Mouse (Mus musculus): Measurements from ENCODE around the gene Aftph. TPM values are rescaled to one million over a fixed set of nuclear protein-coding genes. Genes with fewer than 3 reads are reported as not detected.

Gene Aftph
- polyA plus RNA-seq (2014; fragmentation: Nextera tagmentation; extraction: Ambion mirVana) = 42.5 and 48.8 TPM in 2 replicates

- Histone ChIP-seq H3K9me3 (ENCODE audit: control insufficient read depth, low read length) (no peaks in the 10 kb centered on the region), H3K9ac (replicated peaks; ENCODE audit: low read depth, low read length) (peak within 1 kb of the TSS; percentile 93), H3K4me1 (ENCODE audit: control insufficient read depth, insufficient read depth, low read length) (0 out of 2 replicates have a peak, but pooled peaks cover 3% of the 10 kb centered on the region), H3K27me3 (ENCODE audit: control insufficient read depth, insufficient read depth, low read length) (peaks cover 4% of the 10 kb centered on the region; the same call in 1 of the 2 replicates), H3K27ac (ENCODE audit: low read depth, low read length) (peak within 1 kb of the TSS; percentile 96), H3K4me3 (ENCODE audit: low read depth, low read length) (peak within 1 kb of the TSS; percentile 97), H3K4me2 (ENCODE audit: low read depth, low read length) (peak within 1 kb of the TSS; percentile 79), H3K36me3 (ENCODE audit: control insufficient read depth, insufficient read depth, low read length) (no peaks in the 10 kb centered on the region)
- peak; percentile 98 for ATAC-seq (ENCODE audit: low read depth)
- under 1% methylated on average over 68 of the region's 81 CpGs for WGBS
These were observed at the start of gene Aftph for GRCm38 (mm10) chr11:20741201-20742100. Gene Aftph (minus strand): TSS chr11:20741589.

- 38% methylated on average over 1 of the region's 1 CpGs for WGBS
- Histone ChIP-seq H3K9ac (replicated peaks; ENCODE audit: low read depth, low read length) (no peak overlapping the region), H3K36me3 (ENCODE audit: control insufficient read depth, insufficient read depth, low read length) (no peaks in the 10 kb centered on the region), H3K9me3 (ENCODE audit: control insufficient read depth, low read length) (no peaks in the 10 kb centered on the region), H3K27me3 (ENCODE audit: control insufficient read depth, insufficient read depth, low read length) (no peaks in the 10 kb centered on the region), H3K4me1 (ENCODE audit: control insufficient read depth, insufficient read depth, low read length) (no peaks in the 10 kb centered on the region), H3K27ac (ENCODE audit: low read depth, low read length) (no peak overlapping the region), H3K4me3 (ENCODE audit: low read depth, low read length) (no peak overlapping the region), H3K4me2 (ENCODE audit: low read depth, low read length) (no peak overlapping the region)
- no peak for ATAC-seq (ENCODE audit: low read depth)
These were observed 47.6 kb upstream of the Aftph start for GRCm38 (mm10) chr11:20789015-20789414.

GRCm38 (mm10) chr11:20788070-20788469 is 46.7 kb upstream of the Aftph start:
- 86% methylated on average over 3 of the region's 3 CpGs for WGBS
- Histone ChIP-seq H3K36me3 (ENCODE audit: control insufficient read depth, insufficient read depth, low read length) (no peaks in the 10 kb centered on the region), H3K9me3 (ENCODE audit: control insufficient read depth, low read length) (no peaks in the 10 kb centered on the region), H3K27me3 (ENCODE audit: control insufficient read depth, insufficient read depth, low read length) (no peaks in the 10 kb centered on the region), H3K4me1 (ENCODE audit: control insufficient read depth, insufficient read depth, low read length) (no peaks in the 10 kb centered on the region), H3K27ac (ENCODE audit: low read depth, low read length) (no peak overlapping the region), H3K4me3 (ENCODE audit: low read depth, low read length) (no peak overlapping the region), H3K4me2 (ENCODE audit: low read depth, low read length) (no peak overlapping the region), H3K9ac (replicated peaks; ENCODE audit: low read depth, low read length) (no peak overlapping the region)
- ATAC-seq (ENCODE audit: low read depth) = no peak

- 78% methylated on average over 2 of the region's 2 CpGs for WGBS
- ATAC-seq (ENCODE audit: low read depth) = no peak
These were observed 44.8 kb upstream of the Aftph start for GRCm38 (mm10) chr11:20786191-20786590.

GRCm38 (mm10) chr11:20785186-20785585 is 43.8 kb upstream of the Aftph start:
- WGBS = 85% methylated on average over 1 of the region's 1 CpGs
- Histone ChIP-seq H3K27me3 (ENCODE audit: control insufficient read depth, insufficient read depth, low read length) (no peaks in the 10 kb centered on the region), H3K9ac (replicated peaks; ENCODE audit: low read depth, low read length) (no peak overlapping the region), H3K36me3 (ENCODE audit: control insufficient read depth, insufficient read depth, low read length) (no peaks in the 10 kb centered on the region), H3K4me1 (ENCODE audit: control insufficient read depth, insufficient read depth, low read length) (no peaks in the 10 kb centered on the region), H3K27ac (ENCODE audit: low read depth, low read length) (no peak overlapping the region), H3K4me3 (ENCODE audit: low read depth, low read length) (no peak overlapping the region), H3K4me2 (ENCODE audit: low read depth, low read length) (no peak overlapping the region), H3K9me3 (ENCODE audit: control insufficient read depth, low read length) (no peaks in the 10 kb centered on the region)
- no peak for ATAC-seq (ENCODE audit: low read depth)

More at GRCm38 (mm10) chr11:20786191-20786590, 44.8 kb upstream of the Aftph start:
- no peak overlapping the region for H3K4me2 ChIP-seq (ENCODE audit: low read depth, low read length)
- H3K36me3 ChIP-seq (ENCODE audit: control insufficient read depth, insufficient read depth, low read length) = no peaks in the 10 kb centered on the region
- H3K9me3 ChIP-seq (ENCODE audit: control insufficient read depth, low read length) = no peaks in the 10 kb centered on the region
- no peaks in the 10 kb centered on the region for H3K4me1 ChIP-seq (ENCODE audit: control insufficient read depth, insufficient read depth, low read length)
- H3K27ac ChIP-seq (ENCODE audit: low read depth, low read length) = no peak overlapping the region
- H3K4me3 ChIP-seq (ENCODE audit: low read depth, low read length) = no peak overlapping the region
- no peak overlapping the region for H3K9ac ChIP-seq (replicated peaks; ENCODE audit: low read depth, low read length)
- no peaks in the 10 kb centered on the region for H3K27me3 ChIP-seq (ENCODE audit: control insufficient read depth, insufficient read depth, low read length)

GRCm38 (mm10) chr11:20784776-20785175 is 43.4 kb upstream of the Aftph start:
- no peak for ATAC-seq (ENCODE audit: low read depth)
- Histone ChIP-seq H3K9ac (replicated peaks; ENCODE audit: low read depth, low read length) (no peak overlapping the region), H3K9me3 (ENCODE audit: control insufficient read depth, low read length) (no peaks in the 10 kb centered on the region), H3K36me3 (ENCODE audit: control insufficient read depth, insufficient read depth, low read length) (no peaks in the 10 kb centered on the region), H3K4me2 (ENCODE audit: low read depth, low read length) (no peak overlapping the region), H3K4me1 (ENCODE audit: control insufficient read depth, insufficient read depth, low read length) (no peaks in the 10 kb centered on the region), H3K27me3 (ENCODE audit: control insufficient read depth, insufficient read depth, low read length) (no peaks in the 10 kb centered on the region), H3K27ac (ENCODE audit: low read depth, low read length) (no peak overlapping the region), H3K4me3 (ENCODE audit: low read depth, low read length) (no peak overlapping the region)
- WGBS = 87% methylated on average over 6 of the region's 6 CpGs

GRCm38 (mm10) chr11:20783467-20783866 is 42.1 kb upstream of the Aftph start:
- ATAC-seq (ENCODE audit: low read depth) = no peak
- H3K9me3 ChIP-seq (ENCODE audit: control insufficient read depth, low read length) = no peaks in the 10 kb centered on the region
- H3K27me3 ChIP-seq (ENCODE audit: control insufficient read depth, insufficient read depth, low read length) = no peaks in the 10 kb centered on the region
- WGBS = 96% methylated on average over 1 of the region's 1 CpGs
- H3K4me1 ChIP-seq (ENCODE audit: control insufficient read depth, insufficient read depth, low read length) = no peaks in the 10 kb centered on the region
- H3K4me3 ChIP-seq (ENCODE audit: low read depth, low read length) = no peak overlapping the region
- no peaks in the 10 kb centered on the region for H3K36me3 ChIP-seq (ENCODE audit: control insufficient read depth, insufficient read depth, low read length)
- no peak overlapping the region for H3K27ac ChIP-seq (ENCODE audit: low read depth, low read length)
- H3K9ac ChIP-seq (replicated peaks; ENCODE audit: low read depth, low read length) = no peak overlapping the region
- H3K4me2 ChIP-seq (ENCODE audit: low read depth, low read length) = no peak overlapping the region

GRCm38 (mm10) chr11:20782620-20783019 is 41.2 kb upstream of the Aftph start:
- 70% methylated on average over 2 of the region's 2 CpGs for WGBS

GRCm38 (mm10) chr11:20780312-20780711 is 38.9 kb upstream of the Aftph start:
- 91% methylated on average over 4 of the region's 4 CpGs for WGBS
- Histone ChIP-seq H3K4me1 (ENCODE audit: control insufficient read depth, insufficient read depth, low read length) (no peaks in the 10 kb centered on the region), H3K36me3 (ENCODE audit: control insufficient read depth, insufficient read depth, low read length) (no peaks in the 10 kb centered on the region), H3K27ac (ENCODE audit: low read depth, low read length) (no peak overlapping the region), H3K27me3 (ENCODE audit: control insufficient read depth, insufficient read depth, low read length) (no peaks in the 10 kb centered on the region), H3K4me3 (ENCODE audit: low read depth, low read length) (no peak overlapping the region), H3K4me2 (ENCODE audit: low read depth, low read length) (no peak overlapping the region), H3K9me3 (ENCODE audit: control insufficient read depth, low read length) (no peaks in the 10 kb centered on the region), H3K9ac (replicated peaks; ENCODE audit: low read depth, low read length) (no peak overlapping the region)
- ATAC-seq (ENCODE audit: low read depth) = no peak

More at GRCm38 (mm10) chr11:20782620-20783019, 41.2 kb upstream of the Aftph start:
- H3K27me3 ChIP-seq (ENCODE audit: control insufficient read depth, insufficient read depth, low read length) = no peaks in the 10 kb centered on the region
- H3K4me2 ChIP-seq (ENCODE audit: low read depth, low read length) = no peak overlapping the region
- no peaks in the 10 kb centered on the region for H3K9me3 ChIP-seq (ENCODE audit: control insufficient read depth, low read length)
- H3K4me1 ChIP-seq (ENCODE audit: control insufficient read depth, insufficient read depth, low read length) = no peaks in the 10 kb centered on the region
- H3K9ac ChIP-seq (replicated peaks; ENCODE audit: low read depth, low read length) = no peak overlapping the region
- no peaks in the 10 kb centered on the region for H3K36me3 ChIP-seq (ENCODE audit: control insufficient read depth, insufficient read depth, low read length)
- no peak overlapping the region for H3K4me3 ChIP-seq (ENCODE audit: low read depth, low read length)
- no peak for ATAC-seq (ENCODE audit: low read depth)
- H3K27ac ChIP-seq (ENCODE audit: low read depth, low read length) = no peak overlapping the region

Data from neural tube, embryonic 14.5 days (tissue).